Mouse (Mus musculus) ES-E14 (cell line): ENCODE measurements around the gene Tfip11.

ENCODE experiments used
- HCFC1 ChIP-seq: IDR thresholded peaks from 2 replicates; pipeline ENCODE4 v1.6.1; 2012; ENCODE audit warnings: low read length, inconsistent platforms, borderline replicate concordance; ENCODE audit not compliant: insufficient read depth
- MAFK ChIP-seq: IDR thresholded peaks from 2 replicates; pipeline ENCODE4 v1.6.1; 2014; ENCODE audit warnings: mild to moderate bottlenecking, low read depth, low read length, inconsistent platforms; ENCODE audit not compliant: insufficient read depth
- ZC3H11A ChIP-seq: IDR thresholded peaks from 2 replicates; pipeline ENCODE4 v1.6.1; 2012; ENCODE audit warnings: low read depth, mild to moderate bottlenecking, inconsistent platforms, low read length, borderline replicate concordance

DNA sequence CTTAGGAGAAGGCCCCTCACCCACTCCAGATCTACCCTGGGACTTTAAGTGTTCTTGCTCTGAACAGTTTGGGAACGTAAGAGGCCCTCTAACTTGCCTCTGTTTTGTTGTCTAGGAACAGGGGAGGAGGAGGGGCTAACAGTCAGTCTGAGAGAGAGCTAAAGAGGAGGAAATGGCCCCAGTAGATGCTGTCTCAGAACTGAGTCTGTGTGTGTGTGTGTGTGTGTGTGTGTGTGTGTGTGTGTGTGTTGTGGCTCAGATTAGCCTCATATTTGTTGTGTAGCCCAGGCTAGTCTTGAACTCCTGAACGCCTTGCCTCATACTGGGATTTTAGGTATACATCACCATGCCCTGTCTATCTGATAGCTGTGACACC is 39.6 kb upstream of the Tfip11 start:
- TF ChIP-seq MAFK = no peak
- TF ChIP-seq HCFC1 = no peak
- TF ChIP-seq ZC3H11A = no peak
